Mouse (Mus musculus) hindbrain, embryonic 11.5 days (tissue): ENCODE data around the gene Cfap74. TPM values are rescaled to one million over a fixed set of nuclear protein-coding genes. Genes with fewer than 3 reads are reported as not detected.
"Not testable (repeated sequence)": the region's sequence is repeated elsewhere in the genome, so short reads cannot be mapped to it uniquely, and the experiment has no call there.

ENCODE experiments used
- ATAC-seq: fragments of 200-750 bp; cut with Nextera tagmentation; 2 replicates; pipeline ENCODE4 v1.8.0; 2017; ENCODE audit warnings: mild to moderate bottlenecking, moderate TSS enrichment, moderate library complexity; ENCODE audit not compliant: low FRiP score
- DNase-seq: peaks from one replicate; pipeline ENCODE4 v3.0.0-alpha.2; 2015; ENCODE audit warnings: low spot score
- H3K27ac ChIP-seq: fragments of 300-500 bp; sonication (generic); 2 replicates; pipeline ENCODE4 v1.5.1; 2014; ENCODE audit warnings: mild to moderate bottlenecking, low read depth, low read length
- H3K27me3 ChIP-seq: fragments of 300-500 bp; sonication (generic); 2 replicates; pipeline ENCODE4 v1.6.1; 2014; ENCODE audit warnings: mild to moderate bottlenecking, low read length, moderate library complexity, mixed read lengths; ENCODE audit not compliant: control insufficient read depth, insufficient read depth
- H3K36me3 ChIP-seq: fragments of 300-500 bp; sonication (generic); 2 replicates; pipeline ENCODE4 v1.6.1; 2014; ENCODE audit warnings: mild to moderate bottlenecking, low read length, moderate library complexity, mixed read lengths; ENCODE audit not compliant: control insufficient read depth, insufficient read depth
- H3K4me1 ChIP-seq: fragments of 300-500 bp; sonication (generic); replicated peaks from 2 replicates; pipeline ENCODE4 v1.6.1; 2014; ENCODE audit warnings: low read length, mixed read lengths; ENCODE audit not compliant: control insufficient read depth, insufficient read depth
- H3K4me2 ChIP-seq: fragments of 300-500 bp; sonication (generic); replicated peaks from 2 replicates; pipeline ENCODE4 v1.6.1; 2014; ENCODE audit warnings: mild to moderate bottlenecking, low read depth, low read length
- H3K4me3 ChIP-seq: fragments of 300-500 bp; sonication (generic); 2 replicates; pipeline ENCODE4 v1.5.1; 2014; ENCODE audit warnings: low read depth, low read length
- H3K9ac ChIP-seq: fragments of 300-500 bp; sonication (generic); 2 replicates; pipeline ENCODE4 v1.6.1; 2014; ENCODE audit warnings: low read depth, low read length
- H3K9me3 ChIP-seq: fragments of 300-500 bp; sonication (generic); 2 replicates; pipeline ENCODE4 v1.6.1; 2016; ENCODE audit warnings: low read length; ENCODE audit not compliant: control insufficient read depth
- whole genome bisulfite sequencing: fragments of 180-500 bp; shearing (Covaris S2); extraction: QIAGEN DNeasy Blood & Tissue Kit; methylation state at CpG from one replicate; pipeline ENCODE4 v1.1.7; 2014; 5-methylcytosine and 5-hydroxymethylcytosine counted together
- polyA plus RNA-seq: library from polyadenylated mRNA; unstranded; fragments of >200 nt; fragmentation: Nextera tagmentation; extraction: Ambion mirVana; gene quantifications from 2 replicates; pipeline ENCODE4 v1.2.1, GENCODE M21; 2014

Gene Cfap74
- polyA plus RNA-seq, 1 experiment from 2014 or later: 6.8 TPM

DNA sequence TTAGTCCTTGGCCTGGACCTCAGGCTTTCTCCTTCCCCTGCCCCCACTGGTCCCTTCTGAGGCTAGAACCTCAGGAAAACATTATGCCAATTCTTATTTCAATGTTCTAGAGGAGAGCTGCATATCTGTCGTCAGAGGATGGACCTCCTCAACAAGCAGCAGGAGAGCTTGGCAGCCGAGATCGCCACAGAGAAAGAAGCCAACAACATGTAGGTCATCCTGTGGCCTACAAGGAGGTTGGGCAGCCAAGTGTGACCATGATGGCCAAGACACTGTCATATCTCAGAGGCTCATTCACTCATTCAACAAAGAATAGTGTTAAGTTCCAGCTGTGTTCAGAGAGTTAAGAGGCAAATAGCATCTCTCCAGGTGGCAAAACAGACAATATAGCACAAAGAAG lies 11.1 kb downstream of the Cfap74 start:
- Histone ChIP-seq H3K9me3 (no peaks in the 10 kb centered on the region), H3K4me1 (no peaks in the 10 kb centered on the region), H3K36me3 (no peaks in the 10 kb centered on the region), H3K27ac (no peak overlapping the region), H3K4me3 (no peak overlapping the region), H3K27me3 (no peaks in the 10 kb centered on the region), H3K4me2 (no peak overlapping the region), H3K9ac (no peak overlapping the region)
- ATAC-seq (no peak), DNase-seq (no peak)
- 84% methylated on average over 3 of the region's 3 CpGs for WGBS

DNA sequence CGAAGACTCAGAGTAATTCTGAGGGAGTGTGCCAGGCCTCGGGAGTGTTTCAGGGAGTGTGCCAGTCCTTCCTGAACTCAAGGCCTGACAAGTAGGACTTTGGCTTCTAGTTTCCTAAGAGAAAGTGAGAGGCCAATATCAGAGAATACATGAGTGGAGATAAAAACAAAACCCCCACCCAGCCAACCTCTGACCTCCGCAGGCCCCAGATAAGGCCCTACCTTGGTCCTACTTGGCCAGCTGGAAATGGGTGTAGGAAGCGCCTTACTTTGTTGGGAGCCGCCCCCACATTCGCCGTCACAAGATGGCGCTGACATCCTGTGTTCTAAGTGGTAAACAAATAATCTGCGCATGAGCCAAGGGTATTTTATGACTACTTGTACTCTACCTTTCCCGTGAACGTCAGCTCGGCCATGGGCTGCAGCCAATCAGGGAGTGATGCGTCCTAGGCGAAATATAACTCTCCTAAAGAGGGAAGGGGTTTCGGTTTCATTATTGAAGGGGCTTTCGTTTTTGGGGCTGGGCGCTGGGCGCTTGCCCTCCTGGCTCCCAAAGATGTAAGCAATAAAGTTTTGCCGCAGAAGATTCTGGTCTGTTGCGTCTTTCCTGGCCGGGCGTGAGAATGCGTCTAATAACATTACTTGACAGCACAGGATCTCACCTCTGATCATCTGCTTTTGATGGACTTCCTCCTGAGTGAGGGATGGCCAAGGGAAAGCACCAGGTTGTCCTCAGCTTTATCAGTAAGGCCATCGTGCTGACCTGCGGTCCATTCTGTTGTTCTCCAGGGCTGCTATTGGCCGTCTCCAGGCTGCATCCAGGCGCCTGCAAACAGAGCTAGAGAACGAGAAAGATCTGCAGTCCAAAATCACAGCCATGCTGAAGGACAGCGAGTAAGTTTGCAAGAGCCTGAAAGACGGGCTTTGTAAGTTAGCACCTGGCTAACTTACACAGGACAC lies 12.7 kb downstream of the Cfap74 start:
- not testable (repeated sequence) for H3K9ac ChIP-seq, ATAC-seq, DNase-seq, H3K9me3 ChIP-seq, H3K27ac ChIP-seq, H3K4me3 ChIP-seq, H3K4me2 ChIP-seq, H3K36me3 ChIP-seq, H3K4me1 ChIP-seq, H3K27me3 ChIP-seq
- 90% methylated on average over 20 of the region's 30 CpGs for WGBS

DNA sequence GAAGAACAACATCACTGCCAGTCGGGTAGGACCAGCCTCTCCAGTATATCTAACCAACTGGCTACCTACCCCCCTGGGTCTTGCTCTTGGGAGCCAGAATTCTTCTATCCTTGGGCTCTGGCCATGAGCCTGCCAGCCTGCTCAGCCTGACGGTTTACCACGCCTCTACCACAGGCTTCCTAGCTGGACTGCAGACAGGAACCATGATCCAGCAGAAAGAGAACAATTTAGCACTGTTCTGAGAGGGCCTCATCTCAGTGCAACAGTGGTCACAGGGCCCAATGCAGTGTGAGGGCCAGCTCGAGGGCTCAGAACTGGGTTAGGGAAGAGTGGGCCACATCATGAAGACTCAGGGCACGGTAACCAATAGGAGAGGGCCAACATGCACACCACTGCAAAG lies 15.0 kb downstream of the Cfap74 start:
- Histone ChIP-seq H3K9me3 (no peaks in the 10 kb centered on the region), H3K4me1 (no peaks in the 10 kb centered on the region), H3K27me3 (no peaks in the 10 kb centered on the region), H3K36me3 (no peaks in the 10 kb centered on the region), H3K4me2 (no peak overlapping the region), H3K27ac (no peak overlapping the region), H3K4me3 (no peak overlapping the region), H3K9ac (no peak overlapping the region)
- ATAC-seq (no peak), DNase-seq (no peak)
- 88% methylated on average over 5 of the region's 5 CpGs for WGBS

DNA sequence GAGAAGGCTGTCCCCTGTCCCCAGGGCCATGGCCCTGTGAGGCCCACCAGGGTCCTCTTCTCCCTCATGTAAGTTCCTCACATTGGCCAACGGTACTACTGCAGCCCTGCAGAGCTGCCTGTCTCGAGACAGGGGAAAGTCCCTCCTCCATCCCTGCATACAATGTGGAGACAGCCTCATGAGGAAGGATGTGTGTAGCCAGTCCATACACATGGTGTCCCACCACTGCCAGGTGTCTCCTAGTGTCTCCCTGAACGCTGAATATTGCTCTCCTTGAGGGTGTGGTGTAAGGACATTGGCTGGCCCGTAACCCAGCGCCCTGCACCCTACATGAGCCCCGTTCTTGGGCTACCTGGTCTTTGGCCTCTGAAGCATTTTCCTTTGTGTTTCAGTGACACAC lies 17.3 kb downstream of the Cfap74 start:
- H3K9me3 ChIP-seq: no peaks in the 10 kb centered on the region
- no peaks in the 10 kb centered on the region for H3K27me3 ChIP-seq
- H3K4me1 ChIP-seq: no peaks in the 10 kb centered on the region
- DNase-seq (no peak), ATAC-seq (no peak)
- H3K4me3 ChIP-seq: no peak overlapping the region
- H3K27ac ChIP-seq: no peak overlapping the region
- H3K4me2 ChIP-seq: no peak overlapping the region
- WGBS: 89% methylated on average over 6 of the region's 6 CpGs
- H3K9ac ChIP-seq: no peak overlapping the region
- H3K36me3 ChIP-seq: no peaks in the 10 kb centered on the region

DNA sequence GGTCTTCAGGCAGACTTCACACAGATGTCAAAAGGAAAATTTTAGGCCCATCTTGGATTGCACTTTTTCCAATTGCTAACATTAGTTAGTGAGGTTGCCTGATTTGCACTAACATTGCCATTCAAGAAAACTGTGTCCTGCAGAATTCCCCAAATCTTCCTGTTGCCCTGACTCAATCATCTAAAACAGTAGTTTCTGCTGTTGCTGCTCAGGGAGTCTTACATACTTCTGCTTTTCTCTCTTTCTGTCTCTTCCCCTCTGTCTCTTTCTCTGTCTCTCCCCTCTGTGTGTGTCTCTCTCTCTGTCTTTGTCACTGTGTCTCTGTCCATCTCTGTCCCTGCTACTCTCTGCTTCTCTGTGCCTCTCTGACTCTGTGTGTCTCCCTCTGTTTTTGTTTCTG lies 19.5 kb downstream of the Cfap74 start:
- ATAC-seq (no peak), DNase-seq (no peak)
- Histone ChIP-seq H3K4me2 (no peak overlapping the region), H3K36me3 (no peaks in the 10 kb centered on the region), H3K9ac (no peak overlapping the region), H3K9me3 (no peaks in the 10 kb centered on the region), H3K27me3 (no peaks in the 10 kb centered on the region), H3K4me3 (no peak overlapping the region), H3K27ac (no peak overlapping the region), H3K4me1 (no peaks in the 10 kb centered on the region)

DNA sequence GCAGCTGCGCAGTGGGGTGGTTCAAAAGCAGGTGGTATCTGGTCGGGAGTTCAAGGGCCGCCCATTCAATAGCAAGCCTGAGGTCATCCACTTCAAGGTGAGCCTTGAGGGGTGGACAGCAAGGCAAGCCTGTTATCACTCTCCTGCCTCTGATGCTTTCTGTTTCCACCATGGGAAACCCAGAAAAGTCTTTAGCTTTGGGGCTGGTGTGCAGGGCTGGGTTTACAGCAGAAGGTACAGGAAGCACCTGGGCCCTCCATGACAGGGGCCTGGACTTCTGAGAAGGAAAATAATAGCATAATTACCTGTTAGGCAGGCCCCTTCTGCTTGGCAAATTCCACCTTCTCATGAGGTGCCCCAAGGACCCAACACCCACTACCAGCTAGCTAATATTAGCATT lies 20.2 kb downstream of the Cfap74 start:
- no peaks in the 10 kb centered on the region for H3K36me3 ChIP-seq
- no peaks in the 10 kb centered on the region for H3K27me3 ChIP-seq
- no peaks in the 10 kb centered on the region for H3K9me3 ChIP-seq
- DNase-seq (no peak), ATAC-seq (no peak)
- no peak overlapping the region for H3K27ac ChIP-seq
- 93% methylated on average over 3 of the region's 3 CpGs for WGBS
- no peak overlapping the region for H3K4me3 ChIP-seq
- no peak overlapping the region for H3K9ac ChIP-seq
- H3K4me1 ChIP-seq: no peaks in the 10 kb centered on the region
- H3K4me2 ChIP-seq: no peak overlapping the region

DNA sequence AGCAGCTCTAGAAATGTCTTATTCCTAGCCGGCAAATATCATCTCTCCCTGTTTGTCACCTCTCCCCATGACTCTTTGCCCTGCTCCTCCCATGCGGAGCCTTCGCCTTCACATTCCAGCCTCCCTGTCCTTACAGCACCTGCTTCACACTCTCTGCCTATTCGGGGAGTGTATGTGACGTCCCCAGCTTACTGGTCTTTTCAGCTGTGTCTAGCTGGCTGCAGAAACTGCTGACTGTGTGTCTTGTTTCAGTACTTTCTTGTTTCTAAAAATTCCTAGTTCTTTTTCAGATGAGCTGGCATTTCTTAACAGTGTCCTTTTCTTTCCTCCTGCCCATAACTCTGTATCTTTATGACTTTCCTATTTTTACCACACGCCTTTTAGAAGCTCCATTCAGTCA lies 23.4 kb downstream of the Cfap74 start:
- ATAC-seq: no peak
- DNase-seq: no peak
- no peaks in the 10 kb centered on the region for H3K9me3 ChIP-seq
- 90% methylated on average over 6 of the region's 6 CpGs for WGBS
- no peak overlapping the region for H3K9ac ChIP-seq
- no peak overlapping the region for H3K27ac ChIP-seq
- H3K4me1 ChIP-seq: no peaks in the 10 kb centered on the region
- H3K36me3 ChIP-seq: no peaks in the 10 kb centered on the region
- H3K4me2 ChIP-seq: no peak overlapping the region
- H3K4me3 ChIP-seq: no peak overlapping the region
- H3K27me3 ChIP-seq: no peaks in the 10 kb centered on the region

DNA sequence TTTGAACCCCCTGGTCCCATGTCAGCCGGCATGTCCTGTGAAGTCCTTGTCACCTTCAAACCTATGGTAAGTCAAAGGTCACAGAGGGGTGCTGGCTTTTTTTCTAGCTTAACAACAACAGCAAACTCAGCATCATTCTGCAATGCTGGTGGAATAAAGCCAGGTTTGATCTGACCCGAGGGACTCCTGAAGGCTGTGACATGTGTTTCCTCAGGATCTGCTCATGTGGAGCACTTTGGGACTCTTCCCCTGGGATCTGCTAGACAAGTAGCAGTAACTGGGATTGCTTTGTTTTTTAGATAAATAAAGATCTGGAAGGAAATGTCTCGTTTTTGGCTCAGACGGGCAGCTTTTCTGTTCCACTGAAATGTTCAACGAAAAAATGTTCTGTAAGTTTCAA lies 25.0 kb downstream of the Cfap74 start:
- H3K4me1 ChIP-seq: no peaks in the 10 kb centered on the region
- H3K4me2 ChIP-seq: no peak overlapping the region
- H3K9me3 ChIP-seq: no peaks in the 10 kb centered on the region
- WGBS: 79% methylated on average over 5 of the region's 5 CpGs
- H3K36me3 ChIP-seq: no peaks in the 10 kb centered on the region
- no peaks in the 10 kb centered on the region for H3K27me3 ChIP-seq
- no peak for ATAC-seq
- no peak for DNase-seq
- no peak overlapping the region for H3K4me3 ChIP-seq
- H3K9ac ChIP-seq: no peak overlapping the region
- H3K27ac ChIP-seq: no peak overlapping the region

DNA sequence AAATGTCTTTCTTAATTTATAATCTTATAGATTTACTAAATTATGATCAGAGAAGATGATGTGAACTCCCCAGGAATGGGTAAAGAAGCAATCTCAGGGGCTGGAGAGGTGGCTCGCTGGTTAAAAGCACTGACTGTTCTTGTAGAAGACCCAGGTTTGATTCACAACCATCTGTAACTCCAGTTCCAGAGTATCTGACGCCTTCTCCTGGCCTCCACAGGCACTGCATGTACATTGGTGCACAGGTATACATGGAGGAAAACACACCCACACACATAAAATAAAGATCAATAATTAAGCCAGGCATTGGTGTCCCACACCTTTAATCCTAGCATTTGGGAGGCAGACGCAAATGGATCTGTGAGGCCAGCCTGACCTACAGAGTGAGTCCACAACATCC lies 33.8 kb downstream of the Cfap74 start:
- no peaks in the 10 kb centered on the region for H3K36me3 ChIP-seq
- no peaks in the 10 kb centered on the region for H3K4me1 ChIP-seq
- H3K27ac ChIP-seq: no peak overlapping the region
- H3K9ac ChIP-seq: no peak overlapping the region
- H3K4me2 ChIP-seq: no peak overlapping the region
- no peaks in the 10 kb centered on the region for H3K27me3 ChIP-seq
- DNase-seq (no peak), ATAC-seq (no peak)
- WGBS: 76% methylated on average over 3 of the region's 3 CpGs
- no peak overlapping the region for H3K4me3 ChIP-seq
- H3K9me3 ChIP-seq: no peaks in the 10 kb centered on the region
